Mouse (Mus musculus): ENCODE results near the gene Trappc13. TPM values are rescaled to one million over a fixed set of nuclear protein-coding genes. Genes with fewer than 3 reads are reported as not detected.
A peak's percentile ranks its signal among the peaks of the same experiment; 100 is the strongest.

Gene Trappc13
- polyA plus RNA-seq, 1 experiment from 2014 or later, result 45.7 TPM

DNA sequence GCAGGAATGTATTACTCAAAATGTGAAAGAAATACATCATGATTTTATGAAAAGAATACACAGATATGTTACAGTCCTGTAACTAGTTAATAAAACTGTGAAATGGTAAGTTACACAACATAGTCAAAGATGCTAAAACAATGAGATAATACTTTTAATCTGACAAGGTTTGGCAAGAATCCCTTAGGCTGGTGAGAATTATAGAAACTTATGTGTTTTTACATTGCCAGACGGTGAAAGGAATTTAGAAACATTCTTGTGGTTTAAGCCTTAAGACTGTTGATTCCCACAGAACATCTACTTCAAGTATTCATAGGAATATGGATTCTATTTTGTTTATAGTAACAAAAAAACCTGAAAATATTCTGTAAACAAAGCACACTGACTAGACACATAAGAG lies 22.6 kb downstream of the Trappc13 start:
- DNase-seq (ENCODE audit: low read depth, low spot score) (peak; percentile 31), ATAC-seq (peak; percentile 26)
- no peaks in the 10 kb centered on the region for H3K27me3 ChIP-seq
- TF ChIP-seq CTCF (IDR thresholded peaks at IDR 0.05), result no peak
- ChIA-PET CTCF (no interaction called here), POLR2A (no interaction called here)
- in situ Hi-C loops (cut with MboI; ENCODE audit: low pct_unique_long_range_greater_than_20kb), result no loop called here

DNA sequence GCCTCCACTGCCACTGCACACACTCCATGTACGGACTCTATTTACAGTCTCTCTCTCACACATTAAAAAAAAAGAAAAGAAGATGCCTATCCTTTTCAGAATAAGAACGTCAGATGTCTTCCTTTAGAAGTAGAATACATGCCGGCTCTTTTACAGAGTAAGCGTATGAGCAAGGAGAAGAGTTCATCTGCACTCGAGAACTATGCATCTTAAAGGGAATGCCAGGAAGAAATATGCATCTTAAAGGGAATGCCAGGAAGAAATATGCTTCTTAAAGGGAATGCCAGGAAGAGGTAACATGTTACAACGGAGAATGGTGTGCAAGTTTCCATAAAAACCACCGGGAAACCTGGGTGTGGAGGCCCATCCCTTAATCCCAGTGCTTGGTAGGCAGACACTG lies 23.2 kb downstream of the Trappc13 start:
- no peaks in the 10 kb centered on the region for H3K27me3 ChIP-seq
- ChIA-PET POLR2A (no interaction called here), CTCF (no interaction called here)
- in situ Hi-C loops (cut with MboI; ENCODE audit: low pct_unique_long_range_greater_than_20kb), result no loop called here
- no peak for TF ChIP-seq CTCF (IDR thresholded peaks at IDR 0.05)
- no peak for DNase-seq (ENCODE audit: low read depth, low spot score)
- no peak for ATAC-seq

DNA sequence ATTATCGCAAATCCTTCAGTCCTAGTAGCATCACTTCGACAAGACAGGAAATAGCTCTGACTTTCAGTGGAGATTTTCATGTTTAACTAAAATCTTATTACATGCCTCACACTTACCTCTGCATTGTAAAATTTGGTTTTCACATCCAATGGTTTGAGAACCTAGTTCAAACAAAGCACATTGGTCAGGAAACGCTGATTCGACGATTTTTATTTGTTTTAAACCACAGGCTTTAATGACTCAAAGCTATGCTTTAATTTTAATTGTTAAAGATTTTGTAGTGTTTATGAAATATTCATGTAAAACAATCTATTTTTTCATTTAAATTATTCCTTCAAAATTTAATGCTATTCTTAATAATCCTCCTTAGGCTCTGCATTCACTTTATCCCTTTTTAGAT lies 24.1 kb downstream of the Trappc13 start:
- POLR2A ChIA-PET, result interaction anchor here (1.0 kb wide), 1 partner anchor 19 kb away, joined by 5 read pairs; no protein-coding TSS in a partner anchor
- in situ Hi-C loops (cut with MboI; ENCODE audit: low pct_unique_long_range_greater_than_20kb), result no loop called here

DNA sequence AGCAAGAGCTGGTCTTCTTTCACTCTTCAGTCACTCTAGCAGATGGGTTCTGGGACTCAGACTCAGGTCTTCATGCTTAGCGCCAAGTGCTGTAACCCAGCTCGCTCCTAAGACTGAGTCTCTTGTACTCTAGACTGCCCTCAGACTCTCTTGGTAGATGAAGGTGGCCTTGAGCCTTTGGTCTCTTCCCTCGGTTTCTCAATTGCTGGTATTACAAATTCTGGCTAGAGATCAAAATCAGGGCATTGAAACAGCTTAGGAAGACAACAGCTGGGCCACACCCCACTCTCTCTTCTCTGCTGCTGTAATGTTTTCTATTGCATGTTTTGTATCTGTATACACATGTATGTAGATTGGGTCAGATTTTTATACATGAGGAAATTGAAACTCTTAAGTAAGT lies 32.6 kb downstream of the Trappc13 start:
- in situ Hi-C loops (cut with MboI; ENCODE audit: low pct_unique_long_range_greater_than_20kb), result no loop called here
- TF ChIP-seq CTCF (IDR thresholded peaks at IDR 0.05), result no peak
- no peaks in the 10 kb centered on the region for H3K27me3 ChIP-seq
- ChIA-PET CTCF (interaction anchor here (1.6 kb wide), 1 partner anchor 14 kb away, joined by 4 read pairs; no protein-coding TSS in a partner anchor), POLR2A (no interaction called here)
- no peak for ATAC-seq
- DNase-seq (ENCODE audit: low read depth, low spot score), result no peak

More for the DNA sequence above, 24.1 kb downstream of the Trappc13 start:
- DNase-seq (ENCODE audit: low read depth, low spot score) (no peak), ATAC-seq (no peak)
- H3K27me3 ChIP-seq, result no peaks in the 10 kb centered on the region
- CTCF ChIA-PET, result interaction anchor here (1.0 kb wide), 1 partner anchor 14 kb away, joined by 3 read pairs; no protein-coding TSS in a partner anchor
- TF ChIP-seq CTCF (IDR thresholded peaks at IDR 0.05), result no peak

DNA sequence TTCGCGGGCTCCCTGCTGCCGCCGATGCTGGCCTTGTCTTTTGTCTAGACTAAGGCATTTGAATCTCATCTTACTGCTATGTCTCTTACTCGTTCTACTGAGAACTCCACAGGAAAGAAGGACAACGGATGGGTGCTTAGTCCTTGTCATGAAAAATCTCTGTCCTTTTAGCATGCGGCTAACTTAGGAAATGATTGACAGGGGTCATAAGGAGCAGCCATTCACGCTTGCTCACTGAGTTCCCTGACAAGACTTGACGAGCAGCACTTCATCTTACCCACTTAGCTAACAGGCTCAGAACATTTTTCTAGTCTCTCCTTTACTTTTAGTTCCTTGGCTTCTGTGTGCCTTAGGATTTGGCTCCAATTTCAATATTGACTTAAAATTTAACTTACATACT lies 33.4 kb downstream of the Trappc13 start:
- ChIA-PET CTCF (interaction anchor here (1.6 kb wide), 1 partner anchor 13 kb away, joined by 4 read pairs; no protein-coding TSS in a partner anchor), POLR2A (no interaction called here)
- in situ Hi-C loops (cut with MboI; ENCODE audit: low pct_unique_long_range_greater_than_20kb), result no loop called here
- no peaks in the 10 kb centered on the region for H3K27me3 ChIP-seq
- no peak for ATAC-seq
- TF ChIP-seq CTCF (IDR thresholded peaks at IDR 0.05), result no peak
- no peak for DNase-seq (ENCODE audit: low read depth, low spot score)

DNA sequence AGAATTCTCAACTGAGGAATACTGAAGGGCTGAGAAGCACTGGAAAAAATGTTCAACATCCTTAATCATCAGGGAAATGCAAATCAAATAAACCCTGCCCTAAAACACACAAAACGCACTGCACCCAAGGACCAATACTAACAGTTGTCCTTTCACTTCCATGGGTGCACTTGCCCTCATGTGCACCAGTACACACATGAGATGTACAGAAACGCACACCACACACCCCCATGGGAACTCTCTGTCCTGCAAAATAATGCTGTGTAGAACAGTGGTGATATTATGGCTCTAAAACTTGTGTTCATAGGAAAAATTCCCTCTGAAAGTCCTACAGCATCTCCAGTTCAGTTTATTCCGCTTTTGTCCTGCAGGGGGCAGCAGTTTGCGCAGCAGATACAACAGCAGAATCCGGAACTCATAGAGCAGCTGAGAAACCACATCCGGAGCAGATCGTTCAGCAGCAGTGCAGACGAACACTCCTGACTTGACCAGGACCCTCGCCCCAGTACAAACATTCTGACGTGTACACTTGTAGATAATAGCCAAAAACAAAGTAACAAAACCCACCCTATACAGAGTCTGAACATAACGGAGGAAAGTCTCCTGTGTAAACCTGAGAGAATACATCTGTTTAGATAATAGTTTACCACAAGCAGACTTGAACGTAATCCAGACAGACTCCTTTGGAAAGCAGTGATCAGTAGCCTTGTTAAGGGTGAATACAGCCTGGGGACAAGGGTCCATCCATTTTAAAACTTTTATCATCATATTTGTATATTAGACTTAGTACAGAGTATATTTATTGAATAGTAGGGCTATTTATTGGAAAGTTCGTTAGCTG lies 38.7 kb downstream of the Trappc13 start:
- peak; percentile 60 for ATAC-seq
- TF ChIP-seq CTCF (IDR thresholded peaks at IDR 0.05), result peak; percentile 91
- H3K27me3 ChIP-seq, result no peaks in the 10 kb centered on the region
- ChIA-PET POLR2A (interaction anchor here (0.6 kb wide), 1 partner anchor 88 kb away, joined by 7 read pairs; no protein-coding TSS in a partner anchor), CTCF (interaction anchor here (0.6 to 2.0 kb wide), 9 partner anchors 10 to 85 kb away, joined by 3 to 6 read pairs (median 3); no protein-coding TSS in a partner anchor)
- peak; percentile 19 for DNase-seq (ENCODE audit: low read depth, low spot score)
- in situ Hi-C loops (cut with MboI; ENCODE audit: low pct_unique_long_range_greater_than_20kb), result no loop called here

DNA sequence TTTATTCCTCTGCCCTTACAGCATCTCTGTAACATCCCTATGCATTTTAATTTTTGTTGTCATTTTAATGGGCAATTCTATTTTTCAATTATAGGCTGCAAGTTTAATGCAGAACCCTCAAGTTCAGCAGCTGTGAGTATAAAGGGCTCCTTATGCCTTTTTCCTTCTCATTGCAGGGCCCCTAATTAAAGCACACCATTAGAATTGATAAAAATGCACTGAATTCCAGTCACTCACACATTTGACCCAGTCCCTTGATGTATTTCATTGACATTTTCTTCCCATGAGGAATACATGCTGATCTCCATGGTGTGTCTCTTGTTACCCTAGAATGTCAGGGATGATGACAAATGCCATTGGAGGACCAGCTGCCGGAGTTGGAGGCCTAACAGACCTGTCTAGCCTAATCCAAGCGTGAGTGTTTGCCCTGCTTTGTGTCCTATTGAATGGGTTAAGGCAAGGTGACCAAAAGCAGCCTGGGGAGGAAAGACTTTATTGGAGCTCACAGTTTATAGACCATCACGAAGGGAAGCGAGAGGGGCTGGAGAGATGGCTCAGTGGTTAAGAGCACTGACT lies 43.7 kb downstream of the Trappc13 start:
- no peak for TF ChIP-seq CTCF (IDR thresholded peaks at IDR 0.05)
- in situ Hi-C loops (cut with MboI; ENCODE audit: low pct_unique_long_range_greater_than_20kb), result no loop called here
- ATAC-seq (no peak), DNase-seq (ENCODE audit: low read depth, low spot score) (no peak)
- CTCF ChIA-PET, result no interaction called here
- H3K27me3 ChIP-seq, result no peaks in the 10 kb centered on the region
- POLR2A ChIA-PET, result interaction anchor here (1.4 kb wide), 1 partner anchor 20 kb away, joined by 5 read pairs; no protein-coding TSS in a partner anchor

DNA sequence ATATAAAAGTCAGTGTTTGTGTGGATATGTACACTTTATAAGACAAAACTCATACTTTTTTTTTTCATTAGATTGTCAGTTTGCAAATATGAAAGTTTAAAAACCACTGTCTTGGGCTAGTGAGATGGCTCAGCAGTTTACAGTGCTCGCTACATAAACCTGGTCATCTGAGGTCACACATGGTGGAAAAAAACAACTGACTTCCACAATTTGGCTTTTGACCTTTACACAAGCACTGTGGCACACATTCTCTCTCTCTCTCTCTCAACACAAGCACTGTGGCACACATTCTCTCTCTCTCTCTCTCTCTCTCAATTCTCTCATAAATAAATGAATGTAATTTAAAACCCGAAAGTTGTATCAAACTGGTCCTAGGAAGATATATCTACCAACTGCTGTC lies 45.7 kb downstream of the Trappc13 start:
- TF ChIP-seq CTCF (IDR thresholded peaks at IDR 0.05), result no peak
- CTCF ChIA-PET, result interaction anchor here (1.8 kb wide), 1 partner anchor 12 kb away, joined by 5 read pairs; no protein-coding TSS in a partner anchor
- no peaks in the 10 kb centered on the region for H3K27me3 ChIP-seq
- DNase-seq (ENCODE audit: low read depth, low spot score) (no peak), ATAC-seq (no peak)
- in situ Hi-C loops (cut with MboI; ENCODE audit: low pct_unique_long_range_greater_than_20kb), result no loop called here
- POLR2A ChIA-PET, result no interaction called here

DNA sequence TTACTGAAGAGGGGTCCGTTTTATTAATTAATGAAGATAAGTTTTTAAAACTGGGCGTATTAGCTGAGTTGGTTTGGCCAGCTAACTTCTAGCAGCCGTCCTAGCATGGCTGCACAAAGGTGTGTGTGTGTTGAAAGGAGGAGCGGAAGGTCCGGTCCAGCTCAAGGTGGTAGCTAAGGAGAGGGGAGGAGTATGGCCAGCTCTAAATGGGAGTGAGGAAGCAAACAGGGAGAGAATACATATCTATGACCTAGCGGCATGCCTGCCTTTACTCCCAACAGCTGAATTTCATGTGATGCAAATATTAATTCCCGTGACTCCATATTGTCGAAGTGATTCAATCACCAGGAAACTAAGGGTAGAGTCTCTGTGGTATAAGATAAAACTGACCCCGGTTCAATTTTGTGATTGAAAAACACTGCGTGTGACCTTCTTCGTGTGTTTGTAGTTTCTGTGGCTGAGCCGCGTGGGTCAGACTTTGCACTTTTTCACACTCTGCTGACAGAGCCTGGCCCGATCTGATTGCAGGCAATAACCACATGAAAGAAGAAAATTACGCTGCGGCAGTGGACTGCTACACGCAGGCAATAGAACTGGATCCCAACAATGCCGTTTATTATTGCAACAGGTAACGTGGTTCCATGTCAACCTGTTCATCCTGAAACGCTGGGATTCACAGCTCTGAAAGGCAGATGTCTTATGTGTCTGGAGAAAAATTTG lies 54.4 kb downstream of the Trappc13 start:
- no peaks in the 10 kb centered on the region for H3K27me3 ChIP-seq
- in situ Hi-C loops (cut with MboI; ENCODE audit: low pct_unique_long_range_greater_than_20kb), result no loop called here
- DNase-seq (ENCODE audit: low read depth, low spot score) (no peak), ATAC-seq (no peak)
- CTCF ChIA-PET, result no interaction called here
- POLR2A ChIA-PET, result no interaction called here
- no peak for TF ChIP-seq CTCF (IDR thresholded peaks at IDR 0.05)

DNA sequence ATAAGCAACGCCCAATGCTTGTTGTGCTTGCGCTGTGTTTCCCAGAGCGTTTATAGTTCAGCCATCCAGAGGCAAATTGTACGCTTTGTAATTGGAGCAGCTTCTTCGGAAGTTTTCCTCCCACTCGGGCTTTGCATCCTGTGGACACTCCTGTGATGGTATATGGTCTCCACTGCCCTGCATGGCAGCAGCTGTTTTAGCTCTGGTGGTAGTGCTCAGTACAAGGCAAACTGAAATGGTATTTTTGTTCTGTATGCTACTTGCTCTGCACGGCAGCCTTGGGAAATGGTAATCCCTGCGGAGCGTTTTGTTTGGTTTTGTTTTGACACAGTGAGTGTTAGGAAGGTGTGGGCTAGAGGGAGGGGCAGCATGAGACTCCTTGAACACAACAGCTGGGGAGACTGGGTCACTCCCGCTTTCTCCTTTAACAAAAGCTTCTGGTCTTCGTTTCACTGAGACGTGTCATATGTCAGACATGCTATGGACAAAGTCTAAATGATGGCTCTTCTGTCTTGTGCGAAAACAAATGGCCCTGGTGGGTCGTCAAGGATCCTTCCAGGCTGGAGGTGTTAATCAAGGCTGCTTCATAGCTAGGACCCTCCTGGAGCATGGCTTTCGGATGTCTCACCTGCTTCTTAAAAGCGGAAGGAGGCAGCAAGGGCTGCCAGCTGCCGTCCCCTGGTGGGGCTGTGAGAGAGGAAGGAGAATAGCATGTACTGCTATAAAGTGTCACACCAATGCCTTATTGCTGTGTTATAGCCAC lies 56.0 kb downstream of the Trappc13 start:
- CTCF ChIA-PET, result no interaction called here
- H3K27me3 ChIP-seq, result no peaks in the 10 kb centered on the region
- in situ Hi-C loops (cut with MboI; ENCODE audit: low pct_unique_long_range_greater_than_20kb), result no loop called here
- POLR2A ChIA-PET, result no interaction called here
- ATAC-seq, result no peak
- no peak for DNase-seq (ENCODE audit: low read depth, low spot score)
- TF ChIP-seq CTCF (IDR thresholded peaks at IDR 0.05), result no peak
